Mouse (Mus musculus) limb, embryonic 14.5 days (tissue): ENCODE data around the gene Gm28845. TPM values are rescaled to one million over a fixed set of nuclear protein-coding genes. Genes with fewer than 3 reads are reported as not detected.

Experiments
- ATAC-seq: fragments of 200-750 bp; cut with Nextera tagmentation; 2 replicates; pipeline ENCODE4 v1.8.0; 2017; ENCODE audit warnings: low read depth, moderate number of reproducible peaks, moderate TSS enrichment; ENCODE audit not compliant: low FRiP score
- DNase-seq: peaks from one replicate; pipeline ENCODE4 v3.0.0-alpha.2; 2015; ENCODE audit warnings: low spot score
- H3K27ac ChIP-seq: fragments of 300-500 bp; sonication (generic); replicated peaks from 2 replicates; pipeline ENCODE4 v1.5.1; 2014; ENCODE audit warnings: low read depth, mild to moderate bottlenecking, low read length, moderate library complexity, mixed read lengths
- H3K27me3 ChIP-seq: fragments of 300-500 bp; sonication (generic); 2 replicates; pipeline ENCODE4 v1.6.1; 2014; ENCODE audit warnings: low read length, mixed read lengths; ENCODE audit not compliant: control insufficient read depth, insufficient read depth
- H3K36me3 ChIP-seq: fragments of 300-500 bp; sonication (generic); 2 replicates; pipeline ENCODE4 v1.6.1; 2014; ENCODE audit warnings: mild to moderate bottlenecking, low read length, moderate library complexity, mixed read lengths; ENCODE audit not compliant: control insufficient read depth, insufficient read depth
- H3K4me1 ChIP-seq: fragments of 300-500 bp; sonication (generic); 2 replicates; pipeline ENCODE4 v1.6.1; 2014; ENCODE audit warnings: antibody characterized with exemption, low read length, mixed read lengths; ENCODE audit not compliant: control insufficient read depth, insufficient read depth
- H3K4me2 ChIP-seq: fragments of 300-500 bp; sonication (generic); replicated peaks from 2 replicates; pipeline ENCODE4 v1.6.1; 2014; ENCODE audit warnings: low read depth, mild to moderate bottlenecking, low read length, moderate library complexity; ENCODE audit not compliant: severe bottlenecking
- H3K4me3 ChIP-seq: fragments of 300-500 bp; sonication (generic); replicated peaks from 2 replicates; pipeline ENCODE4 v1.5.1; 2014; ENCODE audit warnings: low read length
- H3K9ac ChIP-seq: fragments of 300-500 bp; sonication (generic); 2 replicates; pipeline ENCODE4 v1.6.1; 2014; ENCODE audit warnings: mild to moderate bottlenecking, low read depth, low read length, moderate library complexity; ENCODE audit not compliant: severe bottlenecking
- H3K9me3 ChIP-seq: fragments of 300-500 bp; sonication (generic); 2 replicates; pipeline ENCODE4 v1.6.1; 2016; ENCODE audit warnings: low read length; ENCODE audit not compliant: control insufficient read depth
- POLR2A ChIP-seq: fragments of 200-500 bp; IDR thresholded peaks from 2 replicates; pipeline ENCODE4 v1.8.0; 2012; ENCODE audit warnings: inconsistent platforms, mild to moderate bottlenecking, moderate library complexity, borderline replicate concordance; ENCODE audit not compliant: insufficient read depth, insufficient read length; ENCODE audit errors: extremely low read depth
- WGBS: fragments of 180-500 bp; shearing (Covaris S2); extraction: QIAGEN DNeasy Blood & Tissue Kit; methylation state at CpG from one replicate; pipeline ENCODE4 v1.1.7; 2014; 5-methylcytosine and 5-hydroxymethylcytosine counted together
- polyA plus RNA-seq, 2 experiments: library from polyadenylated mRNA; depleted of rRNA in 1 of 2; stranded (reverse) in 1 of 2; unstranded in 1 of 2; fragments of >200 nt; fragmentation: Nextera tagmentation in 1 of 2; extraction: Ambion mirVana in 1 of 2; gene quantifications; 2 replicates each; pipeline versions ENCODE4 v1.2.1 to v1.2.3; 2012 to 2014

Gene Gm28845
- polyA plus RNA-seq, 2 experiments, result not detected

DNA sequence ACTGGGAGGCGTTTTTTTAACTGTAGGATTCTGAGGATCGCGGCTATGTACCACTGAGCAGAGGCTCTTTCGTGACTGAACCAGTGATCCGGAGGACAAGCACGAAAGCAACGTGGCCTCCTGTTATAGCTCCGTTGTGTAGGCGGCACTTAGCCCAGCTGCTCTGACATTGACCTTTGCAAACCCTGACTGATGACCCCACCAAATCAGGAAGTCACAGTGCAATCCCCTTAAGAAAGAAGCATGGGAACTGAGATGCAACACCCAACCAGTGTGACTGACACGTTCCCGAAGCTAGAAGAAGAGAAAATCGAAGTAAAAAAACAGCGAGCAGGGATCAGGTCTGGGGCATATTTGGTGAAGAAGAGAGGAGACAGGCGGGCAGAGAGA is 6.6 kb downstream of the Gm28845 start:
- DNase-seq (no peak), ATAC-seq (no peak)
- 68% methylated on average over 14 of the region's 14 CpGs for WGBS
- no peak overlapping the region for H3K9ac ChIP-seq
- no peaks in the 10 kb centered on the region for H3K4me1 ChIP-seq
- no peaks in the 10 kb centered on the region for H3K27me3 ChIP-seq
- TF ChIP-seq POLR2A, result no peak
- H3K9me3 ChIP-seq, result no peaks in the 10 kb centered on the region
- no peak overlapping the region for H3K27ac ChIP-seq
- H3K4me3 ChIP-seq, result no peak overlapping the region
- H3K36me3 ChIP-seq, result no peaks in the 10 kb centered on the region
- no peak overlapping the region; the same call in 1 of the 2 replicates for H3K4me2 ChIP-seq

DNA sequence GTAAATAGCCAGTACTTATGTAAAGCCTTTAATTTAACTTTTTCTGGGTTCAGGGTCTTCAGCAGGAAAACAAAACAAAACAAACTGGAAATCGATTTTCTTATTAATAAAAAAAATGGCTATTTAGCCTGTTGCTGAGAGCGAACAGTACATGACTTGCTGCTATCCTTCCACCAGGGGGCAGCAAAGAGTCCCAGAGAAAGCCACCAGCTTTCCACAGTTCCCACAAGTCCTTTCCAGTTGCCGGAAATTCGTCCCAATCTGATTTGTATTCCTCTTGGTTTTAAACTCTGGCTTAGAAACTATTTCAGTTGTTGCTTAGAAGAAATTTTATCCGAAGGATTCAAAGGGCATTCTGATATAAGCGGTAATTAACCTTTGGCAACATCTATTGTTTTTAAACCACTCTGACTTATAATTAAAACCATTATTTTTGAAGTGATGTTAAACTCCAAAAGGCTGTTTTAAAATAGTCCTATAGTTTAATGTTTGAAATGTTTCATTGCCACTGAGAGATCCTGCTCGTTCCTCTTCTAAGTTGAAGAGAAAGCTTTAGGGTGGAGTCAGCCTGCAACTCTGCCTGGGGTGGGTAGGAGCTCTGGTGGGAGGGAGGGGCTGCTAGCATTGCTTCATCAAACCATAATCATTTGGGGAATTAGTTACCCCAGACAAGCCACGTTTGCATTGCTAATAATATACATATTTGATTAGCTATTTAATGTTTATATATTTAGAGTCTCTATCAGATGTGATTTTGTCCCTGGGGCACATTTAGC is 7.1 kb downstream of the Gm28845 start:
- WGBS, result 11% methylated on average over 8 of the region's 8 CpGs
- Histone ChIP-seq H3K4me2 (no peak overlapping the region; the same call in 1 of the 2 replicates), H3K36me3 (no peaks in the 10 kb centered on the region), H3K9me3 (no peaks in the 10 kb centered on the region), H3K27ac (no peak overlapping the region), H3K4me3 (peak overlapping the region; percentile 7; the same call in 1 of the 2 replicates), H3K9ac (no peak overlapping the region), H3K27me3 (no peaks in the 10 kb centered on the region), H3K4me1 (no peaks in the 10 kb centered on the region)
- ATAC-seq (peak; percentile 79), DNase-seq (peak; percentile 91)
- TF ChIP-seq POLR2A, result peak; percentile 25; the same call in 1 of the 2 replicates

DNA sequence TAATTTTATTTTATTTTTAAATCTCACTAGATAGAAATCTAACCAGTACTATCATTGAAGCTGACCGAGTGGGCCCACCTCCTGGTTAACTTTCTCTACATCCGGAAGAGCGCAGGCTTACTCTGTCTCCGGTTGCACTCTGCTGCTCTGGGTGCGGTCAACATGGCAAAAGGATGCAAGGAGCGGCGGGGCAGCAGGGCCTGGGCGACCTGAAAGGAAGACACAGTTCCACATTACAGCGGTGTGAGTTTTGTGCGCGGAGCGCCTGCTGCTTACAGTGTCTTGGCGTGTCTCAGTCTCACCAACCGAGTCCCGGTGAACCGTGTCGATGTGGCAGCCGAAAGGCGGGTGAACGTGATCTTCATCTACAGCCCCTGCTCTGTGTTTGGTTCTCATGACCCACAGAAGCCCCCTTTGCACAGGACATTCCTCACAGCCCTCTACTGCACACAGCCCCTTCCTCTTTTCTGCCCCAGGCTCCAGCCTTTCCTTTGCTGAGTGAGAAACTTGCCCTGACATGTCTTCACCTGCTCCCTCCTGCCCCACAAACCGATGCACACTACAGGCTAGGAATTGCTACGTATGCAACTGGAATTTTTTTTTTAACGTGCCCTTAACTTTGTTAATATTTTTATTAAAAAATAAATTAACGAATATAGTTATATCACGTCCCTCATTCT is 9.5 kb downstream of the Gm28845 start:
- Histone ChIP-seq H3K36me3 (no peaks in the 10 kb centered on the region), H3K9ac (no peak overlapping the region), H3K27ac (no peak overlapping the region), H3K27me3 (no peaks in the 10 kb centered on the region), H3K9me3 (no peaks in the 10 kb centered on the region), H3K4me3 (no peak overlapping the region), H3K4me2 (no peak overlapping the region), H3K4me1 (no peaks in the 10 kb centered on the region)
- ATAC-seq, result no peak
- WGBS, result 69% methylated on average over 25 of the region's 25 CpGs
- DNase-seq, result no peak
- TF ChIP-seq POLR2A, result no peak

DNA sequence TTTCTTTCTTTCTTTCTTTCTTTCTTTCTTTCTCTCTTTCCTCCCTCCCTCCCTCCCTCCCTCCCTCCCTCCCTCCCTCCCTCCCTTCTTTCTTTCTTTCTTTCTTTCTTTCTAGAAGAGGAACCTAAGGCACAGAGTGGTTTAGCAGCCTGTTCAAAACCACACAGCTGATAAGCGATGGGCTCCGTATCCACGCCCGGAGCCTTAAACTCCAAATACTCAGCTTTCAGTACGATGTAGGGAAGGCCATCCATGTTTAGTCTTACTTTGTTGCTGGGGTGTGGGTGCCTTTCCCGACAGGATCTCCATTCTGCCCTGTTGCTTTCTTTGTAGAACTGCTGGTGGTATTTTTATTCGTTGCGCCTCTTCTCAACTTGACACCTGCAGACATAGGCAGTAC is 10.2 kb downstream of the Gm28845 start:
- Histone ChIP-seq H3K36me3 (no peaks in the 10 kb centered on the region), H3K4me1 (no peaks in the 10 kb centered on the region), H3K9ac (no peak overlapping the region), H3K27ac (no peak overlapping the region), H3K4me2 (no peak overlapping the region), H3K9me3 (no peaks in the 10 kb centered on the region), H3K4me3 (no peak overlapping the region), H3K27me3 (no peaks in the 10 kb centered on the region)
- no peak for ATAC-seq
- TF ChIP-seq POLR2A, result no peak
- DNase-seq, result no peak
- WGBS, result 94% methylated on average over 8 of the region's 8 CpGs

DNA sequence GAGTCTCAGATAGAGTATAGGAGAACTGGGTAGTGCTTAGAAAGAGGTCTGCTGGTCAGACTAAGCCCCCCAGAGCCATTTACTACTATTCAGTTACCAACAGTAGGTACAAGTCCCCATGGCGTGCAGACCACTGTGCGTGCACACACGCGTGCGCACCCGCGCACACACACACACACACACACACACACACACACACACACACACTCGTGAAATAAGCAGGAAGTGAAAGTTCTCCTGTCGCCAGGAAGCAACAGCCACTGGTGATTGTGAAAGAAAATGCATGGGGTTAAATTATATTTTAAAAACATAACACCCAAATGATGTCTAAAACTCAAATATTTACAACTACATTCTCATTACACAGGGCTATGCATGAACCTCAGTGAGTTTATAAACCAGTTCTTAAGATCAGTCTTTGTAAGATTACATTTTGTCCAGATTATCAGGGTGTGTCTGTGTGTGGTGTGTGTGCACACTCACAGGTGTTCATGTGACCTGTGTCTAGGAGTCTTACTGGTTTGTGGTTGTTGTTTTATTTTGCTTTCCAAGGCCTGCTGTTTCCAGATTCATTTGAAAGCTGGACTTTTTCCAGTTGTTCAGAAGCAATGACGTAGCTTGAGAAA is 11.6 kb downstream of the Gm28845 start:
- Histone ChIP-seq H3K4me3 (no peak overlapping the region), H3K4me2 (no peak overlapping the region), H3K27ac (no peak overlapping the region), H3K27me3 (no peaks in the 10 kb centered on the region), H3K4me1 (no peaks in the 10 kb centered on the region), H3K9ac (no peak overlapping the region), H3K9me3 (no peaks in the 10 kb centered on the region), H3K36me3 (no peaks in the 10 kb centered on the region)
- ATAC-seq, result no peak
- WGBS, result 85% methylated on average over 10 of the region's 10 CpGs
- no peak for TF ChIP-seq POLR2A
- DNase-seq, result no peak
